Mouse (Mus musculus) limb, embryonic 10.5 days (tissue): Measurements from ENCODE around the gene Commd2. TPM values are rescaled to one million over a fixed set of nuclear protein-coding genes. Genes with fewer than 3 reads are reported as not detected.

ENCODE experiments used
- DNase-seq: peaks from one replicate; pipeline ENCODE4 v3.0.0-alpha.2; 2017; ENCODE audit warnings: low spot score
- H3K27ac ChIP-seq: fragments of 300-500 bp; sonication (generic); 2 replicates; pipeline ENCODE4 v1.5.1; 2016; ENCODE audit warnings: mild to moderate bottlenecking
- H3K27me3 ChIP-seq: fragments of 300-500 bp; sonication (generic); 2 replicates; pipeline ENCODE4 v1.6.1; 2016; ENCODE audit warnings: low read depth, mild to moderate bottlenecking; ENCODE audit not compliant: poor library complexity, severe bottlenecking
- H3K36me3 ChIP-seq: fragments of 300-500 bp; sonication (generic); 2 replicates; pipeline ENCODE4 v1.6.1; 2016; ENCODE audit warnings: mild to moderate bottlenecking, moderate library complexity
- H3K4me1 ChIP-seq: fragments of 300-500 bp; sonication (generic); 2 replicates; pipeline ENCODE4 v1.6.1; 2016
- H3K4me3 ChIP-seq: fragments of 300-500 bp; sonication (generic); 2 replicates; pipeline ENCODE4 v1.5.1; 2016; ENCODE audit warnings: mild to moderate bottlenecking, moderate library complexity
- H3K9me3 ChIP-seq: fragments of 300-500 bp; sonication (generic); replicated peaks from 2 replicates; pipeline ENCODE4 v1.6.1; 2016; ENCODE audit warnings: mild to moderate bottlenecking
- WGBS: fragments of 180-500 bp; shearing (Covaris S2); methylation state at CpG from one replicate; pipeline ENCODE4 v1.1.7; 2016; 5-methylcytosine and 5-hydroxymethylcytosine counted together
- polyA plus RNA-seq: library from polyadenylated mRNA; unstranded; fragments of >200 nt; fragmentation: Nextera tagmentation; extraction: Ambion mirVana; gene quantifications from 2 replicates; pipeline ENCODE4 v1.2.1, GENCODE M21; 2016

Gene Commd2
- polyA plus RNA-seq, 1 experiment from 2014 or later, result 72.8 TPM

DNA sequence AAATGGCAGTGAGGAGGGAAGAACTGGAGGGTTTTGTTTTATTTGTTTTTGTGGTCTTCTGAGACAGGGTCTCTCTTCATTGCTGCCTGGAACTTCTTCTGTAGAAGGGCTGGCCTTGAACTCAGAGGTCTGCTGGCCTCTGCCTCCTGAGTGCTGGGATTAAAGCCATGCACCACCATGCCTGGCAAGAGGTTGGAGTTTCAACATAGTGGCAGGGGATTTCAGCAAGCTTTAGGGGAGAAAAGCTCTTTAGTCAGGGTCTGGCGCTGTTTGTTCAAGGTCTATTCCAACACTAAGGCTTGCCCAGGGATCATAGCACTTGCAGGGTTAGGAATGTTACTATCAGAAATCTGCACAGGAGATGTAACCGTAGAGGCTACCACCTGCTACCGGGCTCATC is 2.1 kb upstream of the Commd2 start:
- no peaks in the 10 kb centered on the region for H3K27me3 ChIP-seq
- H3K36me3 ChIP-seq, result peaks cover 9% of the 10 kb centered on the region; the same call in 1 of the 2 replicates
- no peak for DNase-seq
- H3K27ac ChIP-seq, result no peak overlapping the region
- no peak overlapping the region for H3K4me3 ChIP-seq
- no peaks in the 10 kb centered on the region for H3K9me3 ChIP-seq
- H3K4me1 ChIP-seq, result peaks cover 6% of the 10 kb centered on the region; the same call in 1 of the 2 replicates
- WGBS, result 91% methylated on average over 3 of the region's 3 CpGs

DNA sequence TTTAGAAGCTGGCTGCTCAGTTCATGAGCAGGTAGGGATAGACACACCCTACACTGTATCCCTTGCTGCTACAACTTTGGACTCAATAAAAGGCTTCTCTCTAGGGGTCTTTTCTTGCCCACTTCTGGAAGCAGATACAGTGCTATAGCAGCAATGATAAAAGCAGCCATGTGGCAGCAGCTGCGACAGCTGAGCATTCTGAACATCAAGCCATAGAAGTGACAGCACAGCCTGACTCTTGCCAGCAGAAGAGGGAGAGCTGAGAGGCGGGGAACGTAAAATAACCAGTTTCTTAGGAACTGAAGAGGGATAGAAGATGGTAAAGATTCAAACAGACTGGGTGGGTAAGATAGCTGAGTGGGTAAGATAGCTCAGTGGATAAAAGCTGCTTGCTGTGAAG is 970 bp upstream of the Commd2 start:
- 86% methylated on average over 3 of the region's 3 CpGs for WGBS
- Histone ChIP-seq H3K36me3 (peaks cover 13% of the 10 kb centered on the region), H3K27ac (no peak overlapping the region), H3K4me1 (peaks cover 6% of the 10 kb centered on the region; the same call in 1 of the 2 replicates), H3K27me3 (no peaks in the 10 kb centered on the region), H3K4me3 (no peak overlapping the region), H3K9me3 (no peaks in the 10 kb centered on the region)
- no peak for DNase-seq

DNA sequence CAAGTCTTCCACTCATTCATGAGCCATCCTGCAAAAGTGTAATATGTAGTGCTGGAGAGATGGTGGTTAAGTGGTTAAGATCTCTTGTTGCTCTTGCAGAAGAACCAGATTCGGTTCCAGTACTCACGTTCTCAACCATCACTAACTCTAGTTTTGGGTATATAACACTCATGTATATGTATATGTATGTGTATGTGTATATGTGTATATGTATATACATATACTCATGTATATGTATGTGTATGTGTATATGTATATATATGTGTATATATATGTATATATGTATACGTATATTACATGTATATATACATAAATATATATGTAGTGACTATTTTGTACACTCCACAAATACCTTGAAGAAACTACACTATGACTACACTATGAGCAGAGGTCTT is 347 bp upstream of the Commd2 start:
- H3K4me3 ChIP-seq, result peak overlapping the region; percentile 84
- peaks cover 6% of the 10 kb centered on the region; the same call in 1 of the 2 replicates for H3K4me1 ChIP-seq
- no peaks in the 10 kb centered on the region for H3K9me3 ChIP-seq
- H3K36me3 ChIP-seq, result peaks cover 17% of the 10 kb centered on the region
- 78% methylated on average over 3 of the region's 3 CpGs for WGBS
- no peak for DNase-seq
- no peaks in the 10 kb centered on the region for H3K27me3 ChIP-seq
- peak overlapping the region; percentile 92 for H3K27ac ChIP-seq

DNA sequence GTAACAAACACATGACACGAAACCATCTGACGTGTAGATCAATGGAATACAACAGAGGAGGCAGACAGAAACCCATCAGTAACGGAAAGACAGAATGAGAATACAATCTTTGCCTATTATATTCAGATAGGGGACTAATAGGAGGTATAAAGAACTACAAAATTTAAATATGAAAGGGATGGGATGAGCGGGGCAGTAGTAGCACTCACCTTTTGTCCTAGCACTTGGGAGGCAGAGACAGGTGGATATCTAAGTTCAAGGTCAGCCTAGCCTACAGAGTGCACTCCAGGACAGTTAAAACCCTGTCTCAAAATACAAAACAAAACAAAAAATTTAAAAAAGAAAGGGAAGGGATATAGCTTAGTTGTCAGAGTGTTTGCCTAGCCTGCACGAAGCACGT is 8.3 kb downstream of the Commd2 start:
- Histone ChIP-seq H3K9me3 (no peaks in the 10 kb centered on the region), H3K4me3 (no peak overlapping the region), H3K4me1 (no peaks in the 10 kb centered on the region), H3K27ac (no peak overlapping the region), H3K27me3 (no peaks in the 10 kb centered on the region), H3K36me3 (peaks cover 36% of the 10 kb centered on the region)
- DNase-seq, result no peak
- WGBS, result 91% methylated on average over 6 of the region's 6 CpGs

DNA sequence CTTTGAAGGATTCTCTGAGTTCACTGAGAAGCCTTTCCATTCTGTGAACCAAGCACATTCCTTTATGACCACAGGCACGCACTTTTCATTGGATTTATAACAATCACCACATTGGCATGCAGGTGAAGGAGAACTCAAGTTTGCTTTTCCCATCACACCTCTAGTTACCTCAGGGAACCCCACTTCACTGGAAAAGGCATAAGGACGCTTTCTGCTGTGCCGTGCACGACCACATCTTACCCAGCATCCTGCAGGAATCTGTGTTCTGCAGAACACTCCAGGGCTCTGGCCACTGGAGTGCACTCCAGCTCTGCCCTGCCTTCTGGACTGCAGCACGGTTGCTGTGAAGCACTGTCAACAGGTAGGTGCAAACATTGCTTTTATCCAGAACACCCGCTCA is 13.9 kb downstream of the Commd2 start:
- WGBS, result 79% methylated on average over 6 of the region's 6 CpGs

DNA sequence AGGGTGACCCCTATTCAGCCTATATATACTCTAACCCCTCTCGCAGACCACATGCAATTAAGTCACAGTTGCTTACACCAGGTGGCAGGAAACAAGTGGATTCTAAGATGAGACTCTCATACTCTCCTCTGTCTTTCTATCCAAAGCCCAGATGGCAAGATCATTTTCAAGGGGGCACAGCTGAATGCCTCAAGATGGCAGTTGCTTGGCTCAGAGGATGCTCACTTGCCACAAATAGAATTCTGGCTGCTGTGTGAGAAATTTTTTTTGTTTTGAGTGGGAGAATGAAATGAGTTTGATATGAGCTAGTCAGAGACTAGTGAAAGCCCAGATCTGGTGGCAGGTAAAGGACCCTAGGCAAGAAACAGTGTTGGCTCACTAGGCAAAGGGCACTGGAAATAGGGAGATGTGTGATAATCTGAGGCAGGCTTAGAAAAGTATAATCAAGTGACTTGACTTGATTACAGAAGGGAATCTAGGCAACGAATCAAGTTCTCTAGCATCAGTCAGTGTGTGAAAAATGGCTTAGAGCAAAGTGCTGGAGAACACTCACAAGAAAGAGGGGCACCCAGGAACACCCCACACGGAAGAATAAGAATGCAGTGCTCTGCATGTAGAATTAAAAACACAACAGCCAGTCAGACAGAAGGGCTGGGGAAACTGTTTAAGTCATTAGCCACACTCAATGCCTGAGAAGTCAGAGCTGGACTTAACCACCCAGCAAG is 16.6 kb downstream of the Commd2 start:
- Histone ChIP-seq H3K4me3 (no peak overlapping the region), H3K27me3 (no peaks in the 10 kb centered on the region), H3K4me1 (no peaks in the 10 kb centered on the region), H3K9me3 (no peaks in the 10 kb centered on the region), H3K27ac (no peak overlapping the region), H3K36me3 (no peaks in the 10 kb centered on the region)
- DNase-seq, result no peak
- 80% methylated on average over 3 of the region's 3 CpGs for WGBS

More for the DNA sequence above, 13.9 kb downstream of the Commd2 start:
- Histone ChIP-seq H3K27ac (no peak overlapping the region), H3K27me3 (no peaks in the 10 kb centered on the region), H3K9me3 (no peaks in the 10 kb centered on the region), H3K36me3 (no peaks in the 10 kb centered on the region), H3K4me1 (no peaks in the 10 kb centered on the region), H3K4me3 (no peak overlapping the region)
- DNase-seq, result no peak

DNA sequence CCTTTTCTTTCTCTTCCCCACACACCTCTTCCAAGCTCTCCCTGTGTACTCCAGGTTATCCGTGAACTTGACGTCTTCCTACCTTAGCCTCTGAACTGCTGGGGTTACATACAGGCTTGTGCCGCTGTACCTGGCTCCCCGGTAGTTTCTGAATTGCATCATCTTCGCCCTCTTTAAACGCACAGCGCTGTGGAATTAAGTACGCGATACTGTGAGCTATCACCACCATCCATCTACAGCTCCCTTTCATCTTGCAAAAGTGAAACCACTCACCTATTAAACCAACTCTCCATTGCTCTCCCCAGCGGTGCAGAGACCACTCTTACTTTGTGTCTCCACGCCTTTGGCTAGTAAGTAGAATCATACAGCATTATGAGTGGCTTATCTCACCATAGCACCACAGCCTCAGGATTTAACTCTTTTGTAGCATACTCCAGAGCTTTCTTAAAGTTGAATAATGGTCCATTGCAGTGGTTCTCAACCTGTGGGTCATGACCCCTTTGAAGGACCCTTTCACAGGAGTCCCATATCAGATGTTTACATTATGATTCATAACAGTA is 24.5 kb downstream of the Commd2 start:
- Histone ChIP-seq H3K27ac (no peak overlapping the region), H3K36me3 (no peaks in the 10 kb centered on the region), H3K27me3 (no peaks in the 10 kb centered on the region), H3K9me3 (no peaks in the 10 kb centered on the region), H3K4me3 (no peak overlapping the region), H3K4me1 (0 out of 2 replicates have a peak, but pooled peaks cover 3% of the 10 kb centered on the region)
- 83% methylated on average over 11 of the region's 11 CpGs for WGBS
- no peak for DNase-seq

DNA sequence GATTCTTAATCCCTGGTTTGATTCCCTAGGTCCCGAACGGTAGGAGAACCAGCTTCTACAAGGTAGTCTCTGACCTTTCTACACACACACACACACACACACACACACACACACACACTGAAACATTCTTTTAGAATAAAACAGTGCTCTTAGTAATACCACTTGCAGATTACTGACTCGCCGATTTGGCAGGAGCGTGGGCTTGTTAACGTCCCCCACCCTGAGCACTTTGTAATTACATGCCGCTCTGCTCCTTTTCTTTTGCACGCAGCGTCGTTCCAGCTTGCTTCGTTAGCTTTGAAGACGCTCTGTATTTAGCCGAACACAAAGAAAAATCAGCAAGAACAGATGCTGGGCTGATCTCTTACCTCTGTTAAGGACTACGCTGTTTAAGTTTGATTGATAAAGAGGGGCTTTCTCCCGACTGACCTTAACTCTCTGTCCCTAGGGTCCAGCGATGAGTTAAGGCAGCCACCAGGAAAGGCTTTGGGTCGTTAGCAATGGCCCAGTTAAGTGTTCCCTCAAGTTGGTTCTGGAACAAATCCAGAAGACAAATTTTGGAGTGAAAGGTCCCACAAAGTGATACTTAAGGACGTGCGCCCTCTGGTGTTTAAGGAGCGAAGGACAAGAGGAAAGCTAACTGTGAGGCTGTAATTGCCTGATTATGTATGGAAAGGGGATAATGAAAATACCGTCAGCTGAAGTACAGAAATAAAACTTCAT is 26.1 kb downstream of the Commd2 start:
- Histone ChIP-seq H3K27me3 (no peaks in the 10 kb centered on the region), H3K4me3 (no peak overlapping the region), H3K4me1 (0 out of 2 replicates have a peak, but pooled peaks cover 3% of the 10 kb centered on the region), H3K36me3 (no peaks in the 10 kb centered on the region), H3K27ac (peak overlapping the region; percentile 65; the same call in 1 of the 2 replicates), H3K9me3 (no peaks in the 10 kb centered on the region)
- DNase-seq, result peak; percentile 82
- 41% methylated on average over 21 of the region's 21 CpGs for WGBS

DNA sequence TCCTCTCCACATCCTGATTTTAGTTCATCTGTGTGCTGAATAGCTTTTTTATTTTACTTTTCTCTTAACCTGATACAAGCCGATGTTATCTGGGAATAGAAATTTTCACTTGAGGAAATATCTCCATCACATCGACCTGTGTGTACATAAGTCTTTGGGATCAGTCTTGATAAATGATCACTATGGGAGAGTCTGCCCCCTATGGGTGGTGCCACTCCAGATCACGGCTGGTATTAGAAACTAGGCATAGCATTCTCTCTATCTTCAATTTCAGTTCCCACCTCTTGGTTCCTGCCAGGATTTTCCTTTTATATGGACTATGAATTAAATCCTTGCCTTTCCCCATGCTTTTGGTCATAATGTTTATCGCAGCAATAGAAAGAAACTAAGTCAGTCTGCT is 31.8 kb downstream of the Commd2 start:
- no peak overlapping the region for H3K4me3 ChIP-seq
- DNase-seq, result no peak
- H3K27ac ChIP-seq, result no peak overlapping the region
- H3K4me1 ChIP-seq, result no peaks in the 10 kb centered on the region
- H3K9me3 ChIP-seq, result no peaks in the 10 kb centered on the region
- WGBS, result 81% methylated on average over 4 of the region's 4 CpGs
- no peaks in the 10 kb centered on the region for H3K36me3 ChIP-seq
- H3K27me3 ChIP-seq, result no peaks in the 10 kb centered on the region

DNA sequence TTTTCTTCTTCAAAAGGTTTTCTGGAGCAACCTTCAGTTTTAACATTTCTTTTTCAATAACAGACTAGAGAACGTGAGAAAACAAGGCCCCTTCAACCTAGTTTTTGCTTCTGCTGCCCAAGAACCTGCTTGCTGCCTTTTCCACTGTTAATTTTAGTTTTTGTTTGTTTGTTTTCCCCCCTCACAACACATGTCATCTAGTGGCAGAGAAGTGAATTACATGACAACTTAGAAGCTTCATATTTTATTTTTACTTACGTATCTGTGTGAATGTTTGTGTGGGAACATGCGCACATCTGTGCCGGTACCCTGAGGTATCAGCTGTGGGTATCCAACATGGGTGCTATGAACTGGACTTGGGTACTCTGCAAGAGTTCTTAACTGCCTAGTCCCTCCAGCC is 35.9 kb downstream of the Commd2 start:
- Histone ChIP-seq H3K27me3 (no peaks in the 10 kb centered on the region), H3K9me3 (no peaks in the 10 kb centered on the region), H3K27ac (no peak overlapping the region), H3K4me1 (no peaks in the 10 kb centered on the region), H3K4me3 (no peak overlapping the region), H3K36me3 (no peaks in the 10 kb centered on the region)
- DNase-seq, result no peak
- 93% methylated on average over 4 of the region's 4 CpGs for WGBS

DNA sequence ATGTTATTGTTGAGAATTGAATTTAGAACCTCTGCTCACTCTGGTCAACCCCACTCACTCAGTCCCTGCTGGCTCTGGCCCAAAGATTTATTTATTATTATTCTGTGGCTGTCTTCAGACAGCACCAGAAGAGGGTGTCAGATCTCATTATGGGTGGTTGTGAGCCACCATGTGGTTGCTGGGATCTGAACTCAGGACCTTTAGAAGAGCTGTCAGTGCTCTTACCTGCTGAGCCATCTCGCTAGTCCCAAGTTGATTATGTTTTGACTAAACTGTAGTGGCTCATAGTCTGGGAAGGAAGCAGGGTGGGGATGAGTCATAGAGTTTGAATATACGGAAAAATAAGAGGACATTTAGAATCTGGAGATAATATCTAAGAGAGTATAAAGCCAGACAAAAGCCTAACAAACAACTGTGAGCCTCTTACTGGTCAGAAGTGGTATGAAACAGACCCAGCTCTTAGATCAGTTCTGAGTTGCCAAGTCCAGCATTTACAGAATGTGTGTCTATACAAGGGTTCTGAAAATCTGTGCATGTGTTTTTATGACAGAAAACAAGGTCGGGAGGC is 39.0 kb downstream of the Commd2 start:
- Histone ChIP-seq H3K4me1 (no peaks in the 10 kb centered on the region), H3K9me3 (no peaks in the 10 kb centered on the region), H3K27ac (no peak overlapping the region), H3K36me3 (no peaks in the 10 kb centered on the region), H3K27me3 (no peaks in the 10 kb centered on the region), H3K4me3 (no peak overlapping the region)
- WGBS, result 87% methylated on average over 3 of the region's 3 CpGs
- DNase-seq, result no peak

DNA sequence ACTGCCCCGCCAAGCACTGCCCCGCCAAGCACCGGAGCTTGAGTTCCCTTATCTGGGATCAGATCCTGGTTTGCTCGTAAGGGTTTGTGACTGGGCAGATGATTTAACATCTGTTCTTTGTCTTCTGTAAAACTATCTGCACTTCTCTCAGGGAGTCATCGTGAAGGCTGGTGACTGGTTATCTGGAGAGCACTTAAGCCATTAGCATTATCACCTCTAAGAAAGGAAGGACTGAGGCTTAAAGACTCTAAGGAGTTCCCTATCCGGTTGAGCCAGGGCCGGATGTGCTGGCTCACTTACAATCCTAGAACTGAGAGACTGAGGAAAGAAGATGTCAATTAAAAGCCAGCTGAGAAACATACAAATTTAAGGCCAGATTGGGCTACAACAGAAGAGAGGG is 39.7 kb downstream of the Commd2 start:
- 52% methylated on average over 7 of the region's 7 CpGs for WGBS
- Histone ChIP-seq H3K27ac (no peak overlapping the region), H3K4me1 (no peaks in the 10 kb centered on the region), H3K4me3 (no peak overlapping the region), H3K36me3 (no peaks in the 10 kb centered on the region), H3K27me3 (no peaks in the 10 kb centered on the region), H3K9me3 (no peaks in the 10 kb centered on the region)
- no peak for DNase-seq

DNA sequence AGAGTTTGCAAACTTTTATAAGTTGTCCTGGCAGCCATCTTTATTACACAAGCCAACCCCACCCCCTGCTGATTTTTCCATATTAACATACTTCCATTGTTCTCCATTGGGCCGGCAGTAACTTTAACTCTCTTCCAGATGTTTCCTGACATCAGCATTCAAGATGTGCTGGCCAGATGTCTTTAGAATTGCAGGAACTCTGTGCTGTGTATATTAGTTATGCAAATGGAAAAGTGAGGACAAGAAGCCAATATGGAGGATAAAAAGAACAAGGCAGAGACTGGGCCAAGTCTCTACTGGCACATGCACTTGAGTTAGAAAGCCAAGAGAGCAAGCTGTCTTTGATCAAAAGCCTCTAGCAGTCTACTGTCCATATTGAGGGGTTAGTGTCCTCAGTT is 46.9 kb downstream of the Commd2 start:
- DNase-seq, result no peak
- no peaks in the 10 kb centered on the region for H3K9me3 ChIP-seq
- H3K36me3 ChIP-seq, result no peaks in the 10 kb centered on the region
- no peak overlapping the region for H3K4me3 ChIP-seq
- no peaks in the 10 kb centered on the region for H3K27me3 ChIP-seq
- H3K4me1 ChIP-seq, result no peaks in the 10 kb centered on the region
- H3K27ac ChIP-seq, result no peak overlapping the region
- WGBS, result 58% methylated on average over 1 of the region's 1 CpGs
